Mouse (Mus musculus) neural tube, embryonic 11.5 days (tissue): Measurements from ENCODE around the gene Asb2. TPM values are rescaled to one million over a fixed set of nuclear protein-coding genes. Genes with fewer than 3 reads are reported as not detected.

ENCODE experiments used
- ATAC-seq: fragments of 200-750 bp; cut with Nextera tagmentation; 2 replicates; pipeline ENCODE4 v1.8.0; 2017; ENCODE audit warnings: moderate number of reproducible peaks, mild to moderate bottlenecking, moderate TSS enrichment, moderate library complexity; ENCODE audit not compliant: insufficient read depth, low FRiP score, low TSS enrichment
- DNase-seq: peaks from one replicate; pipeline ENCODE4 v3.0.0-alpha.2; 2015; ENCODE audit warnings: low spot score
- H3K27ac ChIP-seq: fragments of 300-500 bp; sonication (generic); 2 replicates; pipeline ENCODE4 v1.5.1; 2014; ENCODE audit warnings: low read depth, mild to moderate bottlenecking, low read length
- H3K27me3 ChIP-seq: fragments of 300-500 bp; sonication (generic); 2 replicates; pipeline ENCODE4 v1.6.1; 2014; ENCODE audit warnings: mild to moderate bottlenecking, low read length, mixed read lengths; ENCODE audit not compliant: control insufficient read depth, insufficient read depth
- H3K36me3 ChIP-seq: fragments of 300-500 bp; sonication (generic); 2 replicates; pipeline ENCODE4 v1.6.1; 2014; ENCODE audit warnings: mild to moderate bottlenecking, low read length, moderate library complexity, mixed read lengths; ENCODE audit not compliant: control insufficient read depth, insufficient read depth
- H3K4me1 ChIP-seq: fragments of 300-500 bp; sonication (generic); 2 replicates; pipeline ENCODE4 v1.6.1; 2014; ENCODE audit warnings: low read length, mixed read lengths; ENCODE audit not compliant: control insufficient read depth, insufficient read depth
- H3K4me2 ChIP-seq: fragments of 300-500 bp; sonication (generic); 2 replicates; pipeline ENCODE4 v1.6.1; 2014; ENCODE audit warnings: low read depth, mild to moderate bottlenecking, moderate library complexity
- H3K4me3 ChIP-seq: fragments of 300-500 bp; sonication (generic); 2 replicates; pipeline ENCODE4 v1.5.1; 2014; ENCODE audit warnings: low read depth, low read length
- H3K9ac ChIP-seq: fragments of 300-500 bp; sonication (generic); 2 replicates; pipeline ENCODE4 v1.6.1; 2014; ENCODE audit warnings: mild to moderate bottlenecking, low read length
- H3K9me3 ChIP-seq: fragments of 300-500 bp; sonication (generic); 2 replicates; pipeline ENCODE4 v1.6.1; 2016; ENCODE audit warnings: low read length; ENCODE audit not compliant: control insufficient read depth
- WGBS: fragments of 180-500 bp; shearing (Covaris S2); extraction: QIAGEN DNeasy Blood & Tissue Kit; methylation state at CpG from one replicate; pipeline ENCODE4 v1.1.7; 2014; 5-methylcytosine and 5-hydroxymethylcytosine counted together
- polyA plus RNA-seq: library from polyadenylated mRNA; unstranded; fragments of >200 nt; fragmentation: Nextera tagmentation; extraction: Ambion mirVana; gene quantifications from 2 replicates; pipeline ENCODE4 v1.2.1, GENCODE M21; 2014

Asb2 gene
- polyA plus RNA-seq, 1 experiment from 2014 or later = 3.4 TPM

- peak within 1 kb of the TSS; percentile 71 for H3K4me3 ChIP-seq
- H3K27me3 ChIP-seq = no peaks in the 10 kb centered on the region
- DNase-seq = peak; percentile 97
- ATAC-seq = peak; percentile 99
- no peaks in the 10 kb centered on the region for H3K36me3 ChIP-seq
- no peak within 1 kb of the TSS; the same call in 1 of the 2 replicates for H3K27ac ChIP-seq
- WGBS = under 1% methylated on average over 58 of the region's 58 CpGs
- H3K9ac ChIP-seq = peak within 1 kb of the TSS; percentile 86
- peak within 1 kb of the TSS; percentile 73 for H3K4me2 ChIP-seq
- no peaks in the 10 kb centered on the region for H3K9me3 ChIP-seq
- peaks cover 4% of the 10 kb centered on the region; the same call in 1 of the 2 replicates for H3K4me1 ChIP-seq
Measured at GRCm38 (mm10) chr12:103388505-103389347, 32.9 kb upstream of the Asb2 start, which contains the start of gene Otub2. TSS of gene Otub2 (plus strand) at chr12:103388682.

- no peak overlapping the region for H3K9ac ChIP-seq
- H3K27me3 ChIP-seq = no peaks in the 10 kb centered on the region
- no peak for ATAC-seq
- H3K9me3 ChIP-seq = no peaks in the 10 kb centered on the region
- 75% methylated on average over 4 of the region's 4 CpGs for WGBS
- H3K4me1 ChIP-seq = no peaks in the 10 kb centered on the region
- H3K27ac ChIP-seq = no peak overlapping the region
- no peak for DNase-seq
- H3K4me2 ChIP-seq = no peak overlapping the region
- H3K4me3 ChIP-seq = no peak overlapping the region
- H3K36me3 ChIP-seq = no peaks in the 10 kb centered on the region
Measured at GRCm38 (mm10) chr12:103380226-103380625, 24.4 kb upstream of the Asb2 start.

GRCm38 (mm10) chr12:103376774-103377173 lies 21.0 kb upstream of the Asb2 start:
- no peaks in the 10 kb centered on the region for H3K4me1 ChIP-seq
- H3K9ac ChIP-seq = no peak overlapping the region
- no peak overlapping the region for H3K4me2 ChIP-seq
- no peak for ATAC-seq
- no peaks in the 10 kb centered on the region for H3K9me3 ChIP-seq
- no peaks in the 10 kb centered on the region for H3K36me3 ChIP-seq
- H3K27me3 ChIP-seq = no peaks in the 10 kb centered on the region
- no peak for DNase-seq
- no peak overlapping the region for H3K27ac ChIP-seq
- H3K4me3 ChIP-seq = no peak overlapping the region
- 80% methylated on average over 3 of the region's 4 CpGs for WGBS

GRCm38 (mm10) chr12:103376124-103376523 lies 20.3 kb upstream of the Asb2 start:
- Histone ChIP-seq H3K4me1 (no peaks in the 10 kb centered on the region), H3K4me3 (no peak overlapping the region), H3K9ac (no peak overlapping the region), H3K4me2 (no peak overlapping the region), H3K36me3 (no peaks in the 10 kb centered on the region), H3K27ac (no peak overlapping the region), H3K27me3 (no peaks in the 10 kb centered on the region), H3K9me3 (no peaks in the 10 kb centered on the region)
- DNase-seq (no peak), ATAC-seq (no peak)
- WGBS = 64% methylated on average over 5 of the region's 5 CpGs

GRCm38 (mm10) chr12:103373530-103374236 lies 17.9 kb upstream of the Asb2 start:
- H3K4me1 ChIP-seq = no peaks in the 10 kb centered on the region
- H3K9ac ChIP-seq = no peak overlapping the region
- no peak overlapping the region for H3K4me3 ChIP-seq
- H3K36me3 ChIP-seq = no peaks in the 10 kb centered on the region
- WGBS = 79% methylated on average over 8 of the region's 8 CpGs
- no peak for DNase-seq
- H3K4me2 ChIP-seq = no peak overlapping the region
- ATAC-seq = no peak
- H3K9me3 ChIP-seq = no peaks in the 10 kb centered on the region
- H3K27me3 ChIP-seq = no peaks in the 10 kb centered on the region
- no peak overlapping the region for H3K27ac ChIP-seq

GRCm38 (mm10) chr12:103371711-103372110 lies 15.9 kb upstream of the Asb2 start:
- H3K4me1 ChIP-seq = no peaks in the 10 kb centered on the region
- DNase-seq = peak; percentile 65
- no peaks in the 10 kb centered on the region for H3K36me3 ChIP-seq
- WGBS = 30% methylated on average over 6 of the region's 6 CpGs
- no peak overlapping the region for H3K9ac ChIP-seq
- H3K4me2 ChIP-seq = no peak overlapping the region
- ATAC-seq = no peak
- H3K27me3 ChIP-seq = no peaks in the 10 kb centered on the region
- no peak overlapping the region for H3K27ac ChIP-seq
- no peak overlapping the region for H3K4me3 ChIP-seq
- H3K9me3 ChIP-seq = no peaks in the 10 kb centered on the region

GRCm38 (mm10) chr12:103370861-103371260 lies 15.1 kb upstream of the Asb2 start:
- Histone ChIP-seq H3K4me2 (no peak overlapping the region), H3K27ac (no peak overlapping the region), H3K27me3 (no peaks in the 10 kb centered on the region), H3K4me3 (no peak overlapping the region), H3K9me3 (no peaks in the 10 kb centered on the region), H3K36me3 (no peaks in the 10 kb centered on the region), H3K9ac (no peak overlapping the region), H3K4me1 (no peaks in the 10 kb centered on the region)
- WGBS = 81% methylated on average over 4 of the region's 4 CpGs
- DNase-seq (no peak), ATAC-seq (no peak)

- Histone ChIP-seq H3K9me3 (no peaks in the 10 kb centered on the region), H3K36me3 (no peaks in the 10 kb centered on the region), H3K27ac (no peak overlapping the region), H3K9ac (no peak overlapping the region), H3K4me2 (no peak overlapping the region), H3K4me1 (no peaks in the 10 kb centered on the region), H3K27me3 (no peaks in the 10 kb centered on the region), H3K4me3 (no peak overlapping the region)
- WGBS = 72% methylated on average over 2 of the region's 2 CpGs
- no peak for DNase-seq
- ATAC-seq = no peak
Measured at GRCm38 (mm10) chr12:103368777-103369176, 13.0 kb upstream of the Asb2 start.

GRCm38 (mm10) chr12:103368326-103368669 lies 12.5 kb upstream of the Asb2 start:
- Histone ChIP-seq H3K27me3 (no peaks in the 10 kb centered on the region), H3K4me2 (no peak overlapping the region), H3K36me3 (no peaks in the 10 kb centered on the region), H3K9me3 (no peaks in the 10 kb centered on the region), H3K4me3 (no peak overlapping the region), H3K4me1 (no peaks in the 10 kb centered on the region), H3K27ac (no peak overlapping the region), H3K9ac (no peak overlapping the region)
- DNase-seq (no peak), ATAC-seq (no peak)
- WGBS = 86% methylated on average over 7 of the region's 7 CpGs
